Mouse (Mus musculus) spleen, postnatal 0 days (tissue): ENCODE measurements around the gene Tcp11x2. TPM values are rescaled to one million over a fixed set of nuclear protein-coding genes. Genes with fewer than 3 reads are reported as not detected.

Source experiments
- polyA plus RNA-seq: library from polyadenylated mRNA; unstranded; fragments of >200 nt; fragmentation: Nextera tagmentation; extraction: Ambion mirVana; gene quantifications from 2 replicates; pipeline ENCODE4 v1.2.1, GENCODE M21; 2015

The Tcp11x2 gene
- not detected in 2 replicates for polyA plus RNA-seq

GRCm38 (mm10) chrX:135693633-135694032 is at the start of gene Tcp11x2:
Tcp11x2 (minus strand) TSS chrX:135693790.

GRCm38 (mm10) chrX:135742304-135743055 is 48.9 kb upstream of the Tcp11x2 start, which contains the start of the genes Armcx5 and Gprasp1:
Armcx5 (plus strand) TSS chrX:135742733.
Gprasp1 (plus strand) TSS chrX:135742733.

GRCm38 (mm10) chrX:135725161-135725560 is 31.6 kb upstream of the Tcp11x2 start, which contains the start of gene Tmsb15a:
Tmsb15a (minus strand) TSS chrX:135725261.

GRCm38 (mm10) chrX:135627605-135628004 is 66.0 kb downstream of the Tcp11x2 start, which contains the start of gene Prame:
Prame (minus strand) TSS chrX:135627705.

Other genes with a start within 250 kb of the Tcp11x2 start
- not detected in 2 replicates for gene AV320801, start 199.2 kb downstream of the Tcp11x2 start, polyA plus RNA-seq
- not detected in 2 replicates for gene Nxf7, start 95.0 kb downstream of the Tcp11x2 start, polyA plus RNA-seq
- gene Prame, start 66.1 kb downstream of the Tcp11x2 start, polyA plus RNA-seq, result not detected in 2 replicates
- gene Tmsb15a, start 31.5 kb upstream of the Tcp11x2 start, polyA plus RNA-seq, result 0.54 and 0.58 TPM in 2 replicates
- gene Armcx5, start 48.9 kb upstream of the Tcp11x2 start, polyA plus RNA-seq, result 5.0 and 6.8 TPM in 2 replicates
- 7.3 and 9.5 TPM in 2 replicates for gene Gprasp1, start 48.9 kb upstream of the Tcp11x2 start, polyA plus RNA-seq
- 9.2 and 12.7 TPM in 2 replicates for gene Bhlhb9, start 103.8 kb upstream of the Tcp11x2 start, polyA plus RNA-seq
- gene Gprasp2, start 145.2 kb upstream of the Tcp11x2 start, polyA plus RNA-seq, result 2.6 and 3.5 TPM in 2 replicates